Mouse (Mus musculus) stomach, postnatal 0 days (tissue): ENCODE measurements around the gene Tbc1d2b.

ENCODE experiments used
- CTCF ChIP-seq: IDR thresholded peaks from 2 replicates; pipeline ENCODE4 v1.5.1; 2016; ENCODE audit warnings: antibody characterized with exemption, low read depth, mild to moderate bottlenecking, moderate library complexity
- EP300 ChIP-seq: optimal IDR thresholded peaks from 2 replicates; pipeline ENCODE3; 2016; ENCODE audit warnings: antibody characterized with exemption

- TF ChIP-seq EP300 (no peak), CTCF (no peak)
Observed at GRCm38 (mm10) chr9:90236817-90237216, 33.8 kb downstream of the Tbc1d2b start.
